Mouse (Mus musculus) lung, adult 2 months (tissue): ENCODE results near the gene Ugt1a1.

Source experiments
- CTCF ChIP-seq: fragments of 200-500 bp; IDR thresholded peaks from 2 replicates; pipeline ENCODE4 v1.5.1; 2011; ENCODE audit warnings: mild to moderate bottlenecking, low read length, control low read depth; ENCODE audit not compliant: insufficient read depth
- POLR2A ChIP-seq: fragments of 200-500 bp; IDR thresholded peaks from 2 replicates; pipeline ENCODE4 v1.6.1; 2011; ENCODE audit warnings: low read depth, mild to moderate bottlenecking, control low read depth, low read length, borderline replicate concordance; ENCODE audit errors: extremely low read depth

DNA sequence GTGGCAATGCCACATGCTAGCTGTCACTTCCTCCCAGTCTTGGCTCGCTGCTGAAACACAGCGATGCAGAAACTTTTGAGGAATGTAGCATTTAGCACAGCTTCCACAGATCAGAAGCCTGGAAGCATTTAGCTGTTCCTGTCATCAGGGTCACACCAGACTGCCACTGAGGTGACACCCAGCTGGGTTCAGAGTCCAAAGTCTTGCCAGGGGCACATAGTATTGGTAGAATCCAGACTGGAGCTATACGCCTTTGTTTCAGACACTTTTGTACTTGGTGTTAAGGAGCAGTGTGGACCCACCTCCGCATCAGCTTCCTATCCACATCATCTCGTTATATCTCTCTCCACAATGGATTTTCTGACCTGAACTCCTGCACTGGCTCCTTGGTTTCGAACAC lies 41.8 kb downstream of the Ugt1a1 start:
- TF ChIP-seq CTCF (no peak), POLR2A (no peak)
